Mouse (Mus musculus) bone marrow, adult 2 months (tissue): ENCODE measurements around the gene Usp17la.

Experiments
- CTCF ChIP-seq: fragments of 200-500 bp; IDR thresholded peaks from 2 replicates; pipeline ENCODE4 v1.5.1; 2011; ENCODE audit warnings: low read length, control low read depth; ENCODE audit not compliant: control insufficient read depth, insufficient read depth
- POLR2A ChIP-seq: fragments of 200-500 bp; IDR thresholded peaks from 2 replicates; pipeline ENCODE4 v1.6.1; 2011; ENCODE audit warnings: low read depth, mild to moderate bottlenecking, control low read depth, low read length, borderline replicate concordance; ENCODE audit not compliant: control insufficient read depth

GRCm38 (mm10) chr7:104895852-104896251 lies 39.0 kb downstream of the Usp17la start, which contains the start of gene Olfr666:
- no peak for TF ChIP-seq CTCF
- TF ChIP-seq POLR2A: no peak
